In the genomic region with DNA sequence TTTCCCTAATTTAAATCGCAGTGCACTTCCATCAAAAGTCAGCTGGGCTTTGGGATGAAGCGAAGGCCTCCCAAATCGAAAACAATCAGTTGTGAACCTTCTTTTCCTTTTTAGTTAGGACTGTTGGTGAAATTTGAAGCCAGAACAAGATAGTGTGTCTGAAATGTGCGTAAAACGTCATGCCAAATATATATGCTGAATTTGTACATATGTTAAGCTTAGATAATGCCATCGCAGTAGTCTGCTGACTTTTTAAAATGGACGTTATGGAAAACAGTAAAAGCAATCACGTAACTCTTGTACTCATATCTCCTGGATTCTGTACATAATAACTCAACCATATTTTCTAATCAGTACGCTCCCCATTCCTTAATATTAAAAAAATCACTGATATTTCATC, we compare ENCODE assay signal across 8 mouse cellular contexts. TPM values are rescaled to one million over a fixed set of nuclear protein-coding genes. Genes with fewer than 3 reads are reported as not detected.
A peak's percentile ranks its signal among the peaks of the same experiment; 100 is the strongest.
DNase-seq lines count a peak whose midpoint lies in the region; ATAC-seq and TF ChIP-seq lines count a peak whose summit lies in the region.

No protein-coding gene starts in this region.

- peak overlapping the region; percentile 97 for H3K4me3 ChIP-seq in lung, embryonic 16.5 days (ENCODE audit: low read length)
- peak overlapping the region; percentile 96 for H3K4me3 ChIP-seq in embryonic facial prominence, embryonic 12.5 days
- peak overlapping the region; percentile 99 for H3K4me3 ChIP-seq in intestine, postnatal 0 days (ENCODE audit: low read depth, low read length)
- H3K4me3 ChIP-seq in neural tube, embryonic 15.5 days (replicated peaks): peak overlapping the region; percentile 100

- H3K36me3 ChIP-seq in lung, embryonic 16.5 days (ENCODE audit: control insufficient read depth, insufficient read depth, low read length): no peaks in the 10 kb centered on the region; the same call in 1 of the 2 replicates
- H3K36me3 ChIP-seq in embryonic facial prominence, embryonic 12.5 days: peaks cover 9% of the 10 kb centered on the region
- H3K36me3 ChIP-seq in intestine, postnatal 0 days (ENCODE audit: control insufficient read depth, insufficient read depth): peaks cover 7% of the 10 kb centered on the region; the same call in 1 of the 2 replicates
- peaks cover 6% of the 10 kb centered on the region for H3K36me3 ChIP-seq in neural tube, embryonic 15.5 days

- peaks cover 10% of the 10 kb centered on the region for H3K4me1 ChIP-seq in lung, embryonic 16.5 days (replicated peaks; ENCODE audit: control insufficient read depth, insufficient read depth, low read length)
- 0 out of 2 replicates have a peak, but pooled peaks cover 7% of the 10 kb centered on the region for H3K4me1 ChIP-seq in embryonic facial prominence, embryonic 12.5 days
- 0 out of 2 replicates have a peak, but pooled peaks cover 7% of the 10 kb centered on the region for H3K4me1 ChIP-seq in intestine, postnatal 0 days (replicated peaks; ENCODE audit: control insufficient read depth, insufficient read depth, low read length)
- peaks cover 23% of the 10 kb centered on the region for H3K4me1 ChIP-seq in neural tube, embryonic 15.5 days

- H3K27ac ChIP-seq in lung, embryonic 16.5 days (ENCODE audit: low read length): peak overlapping the region; percentile 93
- H3K27ac ChIP-seq in embryonic facial prominence, embryonic 12.5 days: 0 out of 2 replicates have a peak overlapping the region, but pooled peaks have one; percentile 95
- peak overlapping the region; percentile 97 for H3K27ac ChIP-seq in intestine, postnatal 0 days (ENCODE audit: low read depth, low read length)
- no peak overlapping the region for H3K27ac ChIP-seq in neural tube, embryonic 15.5 days (replicated peaks)

- WGBS in lung, embryonic 16.5 days: 17% methylated on average over 9 of the region's 9 CpGs
- 30% methylated on average over 9 of the region's 9 CpGs for WGBS in embryonic facial prominence, embryonic 12.5 days
- WGBS in intestine, postnatal 0 days: 12% methylated on average over 9 of the region's 9 CpGs
- WGBS in neural tube, embryonic 15.5 days: 28% methylated on average over 9 of the region's 9 CpGs

- no peak for ATAC-seq in lung, embryonic 16.5 days (ENCODE audit: low read depth)
- ATAC-seq in embryonic facial prominence, embryonic 12.5 days (ENCODE audit: insufficient number of reproducible peaks, insufficient read depth, low FRiP score, low TSS enrichment): no peak
- ATAC-seq in intestine, postnatal 0 days: no peak
- no peak for ATAC-seq in neural tube, embryonic 15.5 days (ENCODE audit: low FRiP score)
- ATAC-seq in inflammation-experienced regulatory T-cells, adult 6 months: no peak

- DNase-seq in lung, postnatal 4 days: no peak
- DNase-seq in spleen, postnatal 10 days (ENCODE audit: low spot score in 2 of 2): no peak
- no peak for DNase-seq in cerebellum, adult 8-10 months

- H3K9ac ChIP-seq in lung, embryonic 16.5 days (ENCODE audit: low read length): peak overlapping the region; percentile 98
- H3K9ac ChIP-seq in embryonic facial prominence, embryonic 12.5 days: peak overlapping the region; percentile 98
- H3K9ac ChIP-seq in intestine, postnatal 0 days (ENCODE audit: low read depth, low read length): peak overlapping the region; percentile 98
- peak overlapping the region; percentile 96 for H3K9ac ChIP-seq in neural tube, embryonic 15.5 days (replicated peaks)

- H3K9me3 ChIP-seq in lung, embryonic 16.5 days (ENCODE audit: control insufficient read depth, low read length): no peaks in the 10 kb centered on the region
- H3K9me3 ChIP-seq in embryonic facial prominence, embryonic 12.5 days: no peaks in the 10 kb centered on the region
- H3K9me3 ChIP-seq in intestine, postnatal 0 days (ENCODE audit: control insufficient read depth): no peaks in the 10 kb centered on the region
- no peaks in the 10 kb centered on the region for H3K9me3 ChIP-seq in neural tube, embryonic 15.5 days (replicated peaks)

- no peak for TF ChIP-seq CTCF in intestine, postnatal 0 days (IDR thresholded peaks at IDR 0.05; ENCODE audit: low read depth)

- peak overlapping the region; percentile 61 for H3K4me2 ChIP-seq in lung, embryonic 16.5 days (ENCODE audit: low read depth, low read length)
- H3K4me2 ChIP-seq in embryonic facial prominence, embryonic 12.5 days (replicated peaks): peak overlapping the region; percentile 86
- peak overlapping the region; percentile 80 for H3K4me2 ChIP-seq in intestine, postnatal 0 days (replicated peaks; ENCODE audit: low read depth)
- H3K4me2 ChIP-seq in neural tube, embryonic 15.5 days: peak overlapping the region; percentile 92

- H3K27me3 ChIP-seq in lung, embryonic 16.5 days (ENCODE audit: control insufficient read depth, insufficient read depth, low read depth, low read length): no peaks in the 10 kb centered on the region
- no peaks in the 10 kb centered on the region for H3K27me3 ChIP-seq in embryonic facial prominence, embryonic 12.5 days
- H3K27me3 ChIP-seq in intestine, postnatal 0 days (replicated peaks; ENCODE audit: control insufficient read depth, insufficient read depth, low read length): no peaks in the 10 kb centered on the region
- H3K27me3 ChIP-seq in neural tube, embryonic 15.5 days (replicated peaks): no peaks in the 10 kb centered on the region

RNA-seq across cellular contexts. Expression of a gene that starts 1.2 kb away (rescaled TPM):
- polyA plus RNA-seq in lung, embryonic 16.5 days (2015; fragmentation: Nextera tagmentation; extraction: Ambion mirVana): 20.2 and 20.8 TPM in 2 replicates
- polyA plus RNA-seq in embryonic facial prominence, embryonic 12.5 days (2016; fragmentation: Nextera tagmentation; extraction: Ambion mirVana): 33.1 and 36.1 TPM in 2 replicates
- polyA plus RNA-seq in intestine, postnatal 0 days (2015; fragmentation: Nextera tagmentation; extraction: Ambion mirVana): 18.2 and 20.2 TPM in 2 replicates
- 11.2 and 15.7 TPM in 2 replicates for polyA plus RNA-seq in neural tube, embryonic 15.5 days (2015; fragmentation: Nextera tagmentation; extraction: Ambion mirVana)
- polyA plus RNA-seq in inflammation-experienced regulatory T-cells, adult 6 months (2017; shearing (Covaris generic)): 10 to 100 TPM; 46.7 to 54.1 (median 47.0) TPM
